Comparison of ENCODE assay signal across 8 mouse cellular contexts in genomic region chr17:4908572-4908965, GRCm38 (mm10).
A peak's percentile ranks its signal among the peaks of the same experiment; 100 is the strongest.
DNase-seq lines count a peak whose midpoint lies in the region; ATAC-seq and TF ChIP-seq lines count a peak whose summit lies in the region.

No protein-coding gene starts in this region.

- no peaks in the 10 kb centered on the region for H3K9me3 ChIP-seq in ES-Bruce4 (replicated peaks; ENCODE audit: control insufficient read depth, insufficient read depth, low read length, poor library complexity, severe bottlenecking)
- no peaks in the 10 kb centered on the region for H3K9me3 ChIP-seq in forebrain, embryonic 16.5 days (ENCODE audit: control insufficient read depth, low read length)
- no peaks in the 10 kb centered on the region for H3K9me3 ChIP-seq in liver, embryonic 13.5 days (replicated peaks)
- no peaks in the 10 kb centered on the region for H3K9me3 ChIP-seq in stomach, embryonic 15.5 days

- peak; percentile 8; the same call in 1 of the 2 replicates for ATAC-seq in forebrain, embryonic 16.5 days
- no peak for ATAC-seq in liver, embryonic 13.5 days (ENCODE audit: low read depth)
- peak; percentile 8; the same call in 1 of the 2 replicates for ATAC-seq in stomach, embryonic 15.5 days (ENCODE audit: insufficient read depth, low FRiP score, low read depth)

- no peaks in the 10 kb centered on the region for H3K79me2 ChIP-seq in heart, adult 2 months (replicated peaks; ENCODE audit: control insufficient read depth, insufficient read depth, low read length)

- TF ChIP-seq CTCF in heart, adult 2 months (IDR thresholded peaks at IDR 0.05) = no peak
- no peak for TF ChIP-seq CTCF in ES-Bruce4 (IDR thresholded peaks at IDR 0.05; ENCODE audit: low read depth, low read length)

- no peak for TF ChIP-seq POLR2A in heart, adult 2 months (IDR thresholded peaks at IDR 0.05; ENCODE audit: insufficient read depth, low read depth, low read length)
- no peak for TF ChIP-seq POLR2A in ES-Bruce4 (IDR thresholded peaks at IDR 0.05; ENCODE audit: insufficient read depth, low read length)

- peak overlapping the region; percentile 89 for H3K4me3 ChIP-seq in heart, adult 2 months
- peak overlapping the region; percentile 64 for H3K4me3 ChIP-seq in ES-Bruce4 (ENCODE audit: low read depth, low read length)
- H3K4me3 ChIP-seq in forebrain, embryonic 16.5 days (replicated peaks; ENCODE audit: low read length) = peak overlapping the region; percentile 49
- peak overlapping the region; percentile 69 for H3K4me3 ChIP-seq in liver, embryonic 13.5 days (replicated peaks)
- H3K4me3 ChIP-seq in stomach, embryonic 15.5 days (replicated peaks) = peak overlapping the region; percentile 55

- no peaks in the 10 kb centered on the region for H3K36me3 ChIP-seq in heart, adult 2 months (ENCODE audit: control insufficient read depth, insufficient read depth, low read length)
- no peaks in the 10 kb centered on the region for H3K36me3 ChIP-seq in ES-Bruce4 (ENCODE audit: control insufficient read depth, insufficient read depth, low read length, poor library complexity, severe bottlenecking)
- H3K36me3 ChIP-seq in forebrain, embryonic 16.5 days (ENCODE audit: control insufficient read depth, insufficient read depth) = no peaks in the 10 kb centered on the region
- H3K36me3 ChIP-seq in liver, embryonic 13.5 days = no peaks in the 10 kb centered on the region
- H3K36me3 ChIP-seq in stomach, embryonic 15.5 days = no peaks in the 10 kb centered on the region

- WGBS in heart, adult 2 months = 1% methylated on average over 17 of the region's 17 CpGs
- 2% methylated on average over 17 of the region's 17 CpGs for WGBS in forebrain, embryonic 16.5 days
- WGBS in liver, embryonic 13.5 days (ENCODE audit: insufficient replicate concordance) = 4% methylated on average over 17 of the region's 17 CpGs
- WGBS in stomach, embryonic 15.5 days = 1% methylated on average over 17 of the region's 17 CpGs

- no peak for TF ChIP-seq EP300 in heart, adult 2 months (IDR thresholded peaks at IDR 0.05; ENCODE audit: insufficient read depth, low read depth, low read length)
- no peak for TF ChIP-seq EP300 in ES-Bruce4 (IDR thresholded peaks at IDR 0.05; ENCODE audit: insufficient read depth, low read depth, low read length)

- H3K27ac ChIP-seq in heart, adult 2 months = peak overlapping the region; percentile 97
- no peak overlapping the region for H3K27ac ChIP-seq in ES-Bruce4 (ENCODE audit: insufficient read depth, low read length)
- H3K27ac ChIP-seq in forebrain, embryonic 16.5 days (ENCODE audit: low read length) = peak overlapping the region; percentile 97
- peak overlapping the region; percentile 81 for H3K27ac ChIP-seq in liver, embryonic 13.5 days
- peak overlapping the region; percentile 98 for H3K27ac ChIP-seq in stomach, embryonic 15.5 days

- H3K4me2 ChIP-seq in forebrain, embryonic 16.5 days (ENCODE audit: low read length) = peak overlapping the region; percentile 52
- H3K4me2 ChIP-seq in liver, embryonic 13.5 days = peak overlapping the region; percentile 93
- peak overlapping the region; percentile 78 for H3K4me2 ChIP-seq in stomach, embryonic 15.5 days

- H3K4me1 ChIP-seq in heart, adult 2 months (ENCODE audit: control insufficient read depth, insufficient read depth, low read length) = peaks cover 1% of the 10 kb centered on the region; the same call in 1 of the 2 replicates
- no peaks in the 10 kb centered on the region for H3K4me1 ChIP-seq in ES-Bruce4 (ENCODE audit: control insufficient read depth, insufficient read depth, low read length)
- H3K4me1 ChIP-seq in forebrain, embryonic 16.5 days (replicated peaks; ENCODE audit: control insufficient read depth, insufficient read depth, low read length) = peaks cover 10% of the 10 kb centered on the region
- peaks cover 19% of the 10 kb centered on the region for H3K4me1 ChIP-seq in liver, embryonic 13.5 days (replicated peaks)
- peaks cover 6% of the 10 kb centered on the region; the same call in 1 of the 2 replicates for H3K4me1 ChIP-seq in stomach, embryonic 15.5 days

- DNase-seq in heart, adult 2 months = no peak
- no peak for DNase-seq in heart, postnatal 14 days
- DNase-seq in liver, embryonic 13.5 days = no peak
- DNase-seq in MN1 (ENCODE audit: low spot score) = no peak
- no peak for DNase-seq in right cerebral cortex, adult 2 months (ENCODE audit: low spot score in 2 of 2)

- H3K27me3 ChIP-seq in heart, adult 2 months (ENCODE audit: control insufficient read depth, insufficient read depth, low read length) = no peaks in the 10 kb centered on the region
- no peaks in the 10 kb centered on the region for H3K27me3 ChIP-seq in ES-Bruce4 (ENCODE audit: control insufficient read depth, insufficient read depth, low read length, poor library complexity, severe bottlenecking)
- no peaks in the 10 kb centered on the region for H3K27me3 ChIP-seq in forebrain, embryonic 16.5 days (replicated peaks; ENCODE audit: control insufficient read depth, insufficient read depth, low read length)
- 0 out of 2 replicates have a peak, but pooled peaks cover 11% of the 10 kb centered on the region for H3K27me3 ChIP-seq in liver, embryonic 13.5 days
- no peaks in the 10 kb centered on the region for H3K27me3 ChIP-seq in stomach, embryonic 15.5 days (replicated peaks)

- peak overlapping the region; percentile 94 for H3K9ac ChIP-seq in heart, adult 2 months (ENCODE audit: low read depth, low read length)
- H3K9ac ChIP-seq in ES-Bruce4 (ENCODE audit: low read depth, poor library complexity, severe bottlenecking) = peak overlapping the region; percentile 95
- H3K9ac ChIP-seq in forebrain, embryonic 16.5 days (replicated peaks; ENCODE audit: low read depth, low read length) = peak overlapping the region; percentile 77
- peak overlapping the region; percentile 79 for H3K9ac ChIP-seq in liver, embryonic 13.5 days
- peak overlapping the region; percentile 43 for H3K9ac ChIP-seq in stomach, embryonic 15.5 days

- intact Hi-C loops in heart, adult 2 months (cut with DNase I) = loop anchor here (1.0 kb wide), 2 partner anchors 85 to 281 kb away; no protein-coding TSS in a partner anchor
- intact Hi-C loops in heart, postnatal 14 days (cut with DNase I) = loop anchor here (1.0 to 5.0 kb wide), 3 partner anchors 88 to 279 kb away; no protein-coding TSS in a partner anchor

Comparison
In these comparisons a context has a peak if more than half of its experiments do, and no peak if none do; other contexts are left out.
1. H3K9ac ChIP-seq: peak in every context shown above with its lines; median percentile 95 in ES-Bruce4; 94 in heart, adult 2 months; 79 in liver, embryonic 13.5 days; 77 in forebrain, embryonic 16.5 days; 43 in stomach, embryonic 15.5 days.